Mouse (Mus musculus) spleen, adult 2 months (tissue): ENCODE results near the gene Akp3. TPM values are rescaled to one million over a fixed set of nuclear protein-coding genes. Genes with fewer than 3 reads are reported as not detected.

Experiments
- DNase-seq, 2 experiments: peaks; one replicate each; pipeline versions ENCODE4 v3.0.0 to v3.0.0-alpha.2; 2012 to 2021; ENCODE audit warnings: low spot score in 2 of 2, low read depth in 1 of 2
- H3K27ac ChIP-seq: fragments of 200-500 bp; 2 replicates; pipeline ENCODE4 v1.5.1; 2012; ENCODE audit warnings: low read length, inconsistent platforms; ENCODE audit not compliant: insufficient read depth
- H3K27me3 ChIP-seq: fragments of 200-500 bp; 2 replicates; pipeline ENCODE4 v1.6.1; 2012; ENCODE audit warnings: mild to moderate bottlenecking, moderate library complexity, low read length, inconsistent platforms; ENCODE audit not compliant: control insufficient read depth, insufficient read depth
- H3K36me3 ChIP-seq: fragments of 200-500 bp; 2 replicates; pipeline ENCODE4 v1.6.1; 2012; ENCODE audit warnings: mild to moderate bottlenecking, low read length, inconsistent platforms; ENCODE audit not compliant: control insufficient read depth, insufficient read depth
- H3K4me1 ChIP-seq: fragments of 200-500 bp; 2 replicates; pipeline ENCODE4 v1.6.1; 2011; ENCODE audit warnings: inconsistent platforms; ENCODE audit not compliant: control insufficient read depth, insufficient read depth, insufficient read length
- H3K4me3 ChIP-seq: fragments of 200-500 bp; 2 replicates; pipeline ENCODE4 v1.5.1; 2011; ENCODE audit warnings: mild to moderate bottlenecking, inconsistent platforms; ENCODE audit not compliant: insufficient read depth, insufficient read length; ENCODE audit errors: extremely low read depth
- CTCF ChIP-seq: fragments of 200-500 bp; IDR thresholded peaks from 2 replicates; pipeline ENCODE4 v1.5.1; 2011; ENCODE audit warnings: mild to moderate bottlenecking, inconsistent platforms; ENCODE audit not compliant: insufficient read depth, insufficient read length, insufficient replicate concordance; ENCODE audit errors: extremely low read depth
- POLR2A ChIP-seq: fragments of 200-500 bp; IDR thresholded peaks from 2 replicates; pipeline ENCODE4 v1.6.1; 2011; ENCODE audit warnings: low read depth, low read length, inconsistent platforms
- WGBS: fragments of 180-500 bp; shearing (Covaris S2); methylation state at CpG from one replicate; pipeline ENCODE4 v1.1.7; 2018; 5-methylcytosine and 5-hydroxymethylcytosine counted together
- polyA plus RNA-seq: library from polyadenylated mRNA; depleted of rRNA; stranded (reverse); fragments of >200 nt; gene quantifications from 2 replicates; pipeline ENCODE4 v1.2.3, GENCODE M21; 2012

Akp3 gene
- polyA plus RNA-seq, 1 experiment, result not detected

DNA sequence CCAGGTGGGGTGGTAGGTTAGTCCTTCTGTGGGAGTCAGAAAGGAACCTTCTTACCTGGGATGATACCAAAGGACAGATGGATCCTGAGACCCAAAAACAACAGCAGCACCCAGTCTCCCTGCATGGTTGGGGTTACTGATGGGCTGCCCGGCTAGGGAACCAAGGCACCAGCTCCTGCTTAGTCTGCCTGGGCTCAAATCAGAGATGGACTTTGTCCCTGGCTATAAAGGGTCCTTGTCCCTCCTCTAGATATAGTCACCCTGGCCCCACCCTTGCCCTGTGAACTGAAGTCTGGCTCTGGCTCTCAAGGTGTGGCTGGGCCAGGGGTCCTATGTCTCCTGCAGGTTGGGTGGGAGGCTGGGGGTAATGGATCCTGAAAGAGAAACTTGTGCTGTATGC, 23.4 kb upstream of the Akp3 start, which contains the start of gene Alpi:
TSS of gene Alpi (minus strand) at position 196 of the 400 bp plus-strand sequence.
- no peak for DNase-seq
- Histone ChIP-seq H3K27ac (no peak within 1 kb of the TSS), H3K27me3 (no peaks in the 10 kb centered on the region), H3K4me3 (no peak within 1 kb of the TSS), H3K36me3 (no peaks in the 10 kb centered on the region), H3K4me1 (no peaks in the 10 kb centered on the region; the same call in 1 of the 2 replicates)
- TF ChIP-seq POLR2A (no peak), CTCF (no peak)
- WGBS, result 94% methylated on average over 1 of the region's 1 CpGs

DNA sequence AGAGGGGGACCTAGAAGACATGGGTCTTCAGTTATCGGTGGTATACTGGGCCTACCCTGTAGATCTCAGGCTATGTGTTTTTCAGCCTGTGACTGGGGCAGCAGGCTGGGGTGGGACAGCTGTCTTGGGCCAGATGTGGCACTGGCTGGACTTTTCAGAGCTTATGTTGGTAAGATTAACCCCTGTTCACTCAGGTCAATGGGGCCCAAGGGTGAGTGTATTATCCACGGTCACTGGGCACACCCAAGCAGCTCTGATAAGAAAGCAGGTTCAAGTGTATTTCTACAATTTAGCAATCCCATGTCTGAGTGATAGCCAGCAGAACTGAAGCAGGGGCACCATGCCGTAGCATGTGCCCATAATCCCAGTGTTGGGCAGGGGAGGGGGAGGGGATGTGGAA, 22.7 kb upstream of the Akp3 start:
- TF ChIP-seq CTCF, result no peak
- no peak for TF ChIP-seq POLR2A
- 83% methylated on average over 3 of the region's 3 CpGs for WGBS
- Histone ChIP-seq H3K36me3 (no peaks in the 10 kb centered on the region), H3K4me3 (no peak overlapping the region), H3K27ac (no peak overlapping the region), H3K4me1 (no peaks in the 10 kb centered on the region; the same call in 1 of the 2 replicates), H3K27me3 (no peaks in the 10 kb centered on the region)
- no peak for DNase-seq

GRCm38 (mm10) chr1:87103936-87104335, 20.8 kb upstream of the Akp3 start:
- no peak overlapping the region for H3K27ac ChIP-seq
- TF ChIP-seq CTCF (no peak), POLR2A (no peak)
- no peak for DNase-seq

GRCm38 (mm10) chr1:87106536-87106935, 18.2 kb upstream of the Akp3 start:
- DNase-seq, result no peak
- H3K27me3 ChIP-seq, result no peaks in the 10 kb centered on the region
- 79% methylated on average over 8 of the region's 8 CpGs for WGBS
- H3K36me3 ChIP-seq, result no peaks in the 10 kb centered on the region
- no peak for TF ChIP-seq CTCF
- TF ChIP-seq POLR2A, result no peak
- no peak overlapping the region for H3K4me3 ChIP-seq
- no peaks in the 10 kb centered on the region for H3K4me1 ChIP-seq
- H3K27ac ChIP-seq, result no peak overlapping the region

More at GRCm38 (mm10) chr1:87103936-87104335, 20.8 kb upstream of the Akp3 start:
- Histone ChIP-seq H3K4me3 (no peak overlapping the region), H3K27me3 (no peaks in the 10 kb centered on the region), H3K36me3 (no peaks in the 10 kb centered on the region), H3K4me1 (no peaks in the 10 kb centered on the region)
- WGBS, result 79% methylated on average over 1 of the region's 1 CpGs

GRCm38 (mm10) chr1:87108564-87108963, 16.2 kb upstream of the Akp3 start:
- 91% methylated on average over 4 of the region's 4 CpGs for WGBS
- TF ChIP-seq POLR2A (no peak), CTCF (no peak)

GRCm38 (mm10) chr1:87111719-87112354, 12.9 kb upstream of the Akp3 start:
- 50% methylated on average over 9 of the region's 9 CpGs for WGBS
- H3K27me3 ChIP-seq, result no peaks in the 10 kb centered on the region
- no peaks in the 10 kb centered on the region for H3K36me3 ChIP-seq
- no peak overlapping the region for H3K4me3 ChIP-seq
- H3K4me1 ChIP-seq, result no peaks in the 10 kb centered on the region
- TF ChIP-seq POLR2A (no peak), CTCF (no peak)
- no peak for DNase-seq
- no peak overlapping the region for H3K27ac ChIP-seq

More at GRCm38 (mm10) chr1:87108564-87108963, 16.2 kb upstream of the Akp3 start:
- DNase-seq, result no peak
- no peaks in the 10 kb centered on the region for H3K27me3 ChIP-seq
- H3K4me3 ChIP-seq, result no peak overlapping the region
- H3K36me3 ChIP-seq, result no peaks in the 10 kb centered on the region
- H3K27ac ChIP-seq, result no peak overlapping the region
- no peaks in the 10 kb centered on the region for H3K4me1 ChIP-seq

DNA sequence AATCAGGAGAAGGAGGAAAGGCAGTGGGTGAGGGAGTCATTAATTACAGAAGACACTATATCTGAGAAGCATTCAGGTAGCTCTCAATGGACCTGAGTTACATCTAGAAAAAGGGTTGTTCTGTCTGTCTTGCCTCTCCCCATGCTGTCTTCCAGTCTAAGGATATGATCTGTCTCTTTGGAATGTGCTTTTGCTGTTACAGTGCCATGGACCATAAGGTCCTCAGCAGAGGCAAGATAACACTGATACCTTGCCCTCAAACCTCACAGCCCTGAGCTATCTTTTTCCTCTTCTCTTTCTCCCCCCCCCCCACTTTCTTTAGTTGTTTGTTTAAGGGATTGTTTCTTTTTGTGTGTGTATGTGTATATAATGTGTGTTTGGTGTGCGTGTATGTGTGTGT, 10.0 kb upstream of the Akp3 start:
- no peak for TF ChIP-seq CTCF

More for the DNA sequence above, 10.0 kb upstream of the Akp3 start:
- 78% methylated on average over 1 of the region's 1 CpGs for WGBS
- Histone ChIP-seq H3K4me1 (no peaks in the 10 kb centered on the region), H3K27me3 (no peaks in the 10 kb centered on the region), H3K4me3 (no peak overlapping the region), H3K36me3 (no peaks in the 10 kb centered on the region), H3K27ac (no peak overlapping the region)
- DNase-seq, result no peak
